Mouse (Mus musculus): ENCODE measurements around the gene Trdn.

Trdn gene

DNA sequence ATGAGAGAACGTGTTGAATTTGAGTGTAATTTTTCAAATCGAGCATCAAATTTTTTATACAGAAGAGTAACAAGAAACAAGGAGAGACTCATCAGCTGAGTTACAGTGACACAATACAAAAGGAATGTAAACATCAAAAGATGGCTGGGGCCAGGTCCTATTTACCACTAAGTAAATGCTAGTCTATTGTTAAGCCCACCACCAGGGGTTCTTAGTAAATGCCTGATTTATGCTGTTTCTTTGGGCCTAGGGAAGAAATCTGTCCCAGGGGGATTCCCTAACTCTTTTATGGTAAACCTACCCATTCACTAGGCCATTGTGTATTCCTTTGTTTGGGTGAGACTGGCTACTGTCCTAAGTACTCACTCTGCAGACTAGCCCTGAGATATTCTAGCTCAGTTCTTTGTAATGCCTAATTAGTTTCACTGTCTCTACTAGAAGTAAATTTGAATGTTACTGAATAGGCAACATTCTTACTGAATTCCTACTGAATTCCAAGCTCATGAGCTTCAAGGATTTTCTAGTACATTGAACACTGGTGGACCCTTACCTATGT, 295.2 kb downstream of the Trdn start:
- DNase-seq, result no peak

All from lung, postnatal 4 days (tissue).